In genomic region chr5:124470591-124471171, GRCm38 (mm10) we compare ENCODE assay signal across 10 mouse cellular contexts.
"Had no signal": no experiment of that assay in that cellular context is flagged by ENCODE, and none has a peak within 500 bp of the region (broad histone marks: within the 10 kb centered on the region; RNA-seq: fewer than 3 reads in every experiment).

No protein-coding gene starts in this region.

- H3K4me2 ChIP-seq: limb, embryonic 15.5 days; liver, embryonic 12.5 days; lung, embryonic 14.5 days; midbrain, embryonic 12.5 days had no signal

- ATAC-seq: liver, embryonic 12.5 days; midbrain, embryonic 16.5 days had no signal

- H3K27ac ChIP-seq: limb, embryonic 15.5 days; liver, embryonic 12.5 days; midbrain, embryonic 12.5 days; stomach, postnatal 0 days had no signal

- H3K9ac ChIP-seq: limb, embryonic 15.5 days; liver, embryonic 12.5 days; lung, embryonic 14.5 days; midbrain, embryonic 12.5 days had no signal

- DNase-seq: lung, embryonic 14.5 days; lung, postnatal 14 days; right cerebral cortex, adult 18-20 months; right cerebral cortex, postnatal 25 days; thymus, postnatal 4 days had no signal

- H3K27me3 ChIP-seq: limb, embryonic 15.5 days; liver, embryonic 12.5 days; midbrain, embryonic 12.5 days had no signal

- H3K4me3 ChIP-seq: limb, embryonic 15.5 days; liver, embryonic 12.5 days; midbrain, embryonic 12.5 days had no signal

- H3K9me3 ChIP-seq: limb, embryonic 15.5 days; liver, embryonic 12.5 days; midbrain, embryonic 12.5 days had no signal
